Mouse (Mus musculus) yolk sac, embryonic 10.5 days (tissue): ENCODE measurements around the gene Fbxw5.
"Not testable (repeated sequence)": the region's sequence is repeated elsewhere in the genome, so short reads cannot be mapped to it uniquely, and the experiment has no call there.

Experiments
- DNase-seq: peaks from one replicate; pipeline ENCODE4 v3.0.0-alpha.2; 2017; ENCODE audit warnings: low spot score

Gene Fbxw5

GRCm38 (mm10) chr2:25509912-25510311 is 9.4 kb downstream of the Fbxw5 start:
- DNase-seq: no peak

GRCm38 (mm10) chr2:25526510-25527302 is 26.2 kb downstream of the Fbxw5 start:
- no peak for DNase-seq

GRCm38 (mm10) chr2:25533707-25534106 is 33.2 kb downstream of the Fbxw5 start:
- DNase-seq: no peak

DNA sequence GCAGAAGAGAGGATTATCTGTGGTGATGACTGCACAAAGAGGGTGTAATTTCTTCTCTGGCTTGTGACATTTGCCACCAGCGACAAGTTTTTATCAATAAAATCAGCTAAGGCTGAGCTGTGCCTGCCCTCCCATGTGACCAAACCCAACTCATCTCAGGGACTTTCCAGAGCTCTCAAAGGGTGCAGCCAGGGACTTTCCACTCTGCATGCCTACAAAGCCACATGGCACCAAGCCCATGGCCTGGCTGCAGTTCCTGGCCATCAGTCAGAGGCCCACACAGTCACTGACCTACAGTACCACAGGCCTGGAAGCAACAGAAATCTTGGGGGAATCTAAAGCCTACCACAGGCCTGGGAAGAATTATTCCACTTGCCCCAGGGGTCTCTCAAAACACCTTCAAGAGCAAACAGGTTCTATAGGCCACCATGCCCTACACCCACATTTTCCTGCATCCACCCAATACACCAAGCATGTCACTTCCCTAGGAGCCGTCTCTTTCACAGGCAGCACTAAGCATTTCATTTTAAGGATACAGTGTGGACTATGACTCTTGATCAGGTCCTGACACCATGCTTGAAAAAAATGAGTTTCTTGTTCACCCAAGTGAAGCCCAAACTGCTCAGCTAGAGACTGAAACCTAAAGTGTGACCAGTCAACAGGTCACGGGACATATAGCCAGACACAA is 33.8 kb downstream of the Fbxw5 start:
- no peak for DNase-seq

DNA sequence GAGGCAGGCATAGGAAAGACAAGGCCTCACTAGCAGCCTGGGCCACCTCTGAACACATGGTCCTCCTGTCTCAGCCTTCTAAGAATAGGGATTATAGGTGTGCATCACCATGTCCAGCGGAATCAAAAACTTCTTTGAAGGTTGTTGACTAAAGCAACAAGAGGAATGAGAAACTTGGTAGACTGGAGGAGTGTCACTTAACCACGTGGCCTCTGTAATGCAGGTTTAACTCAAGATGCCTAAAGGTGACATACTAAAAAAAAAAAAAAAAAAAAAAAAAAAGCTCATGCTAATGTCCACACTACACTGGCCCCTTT is 34.3 kb downstream of the Fbxw5 start:
- DNase-seq: no peak

GRCm38 (mm10) chr2:25536531-25536930 is 36.0 kb downstream of the Fbxw5 start:
- DNase-seq: no peak

DNA sequence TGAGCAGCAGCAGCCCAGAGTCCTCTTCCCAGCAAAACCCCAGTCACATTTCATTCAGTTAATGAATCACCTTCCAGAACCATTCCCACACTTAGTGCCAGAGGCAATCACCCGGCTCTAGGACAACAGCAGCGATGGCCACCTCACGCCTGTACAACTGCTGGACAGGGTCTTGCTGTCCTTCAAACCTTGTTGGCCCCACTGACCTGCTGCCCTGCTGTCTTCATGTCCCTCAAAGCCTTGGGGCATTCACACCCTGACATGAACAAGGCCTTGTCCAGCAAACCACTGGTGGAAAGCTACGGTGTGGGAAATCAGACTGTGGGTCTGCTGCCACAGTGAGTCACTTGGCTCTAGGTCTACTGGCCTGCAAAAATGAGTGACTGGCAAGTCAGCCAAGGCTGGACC is 40.0 kb downstream of the Fbxw5 start:
- no peak for DNase-seq

DNA sequence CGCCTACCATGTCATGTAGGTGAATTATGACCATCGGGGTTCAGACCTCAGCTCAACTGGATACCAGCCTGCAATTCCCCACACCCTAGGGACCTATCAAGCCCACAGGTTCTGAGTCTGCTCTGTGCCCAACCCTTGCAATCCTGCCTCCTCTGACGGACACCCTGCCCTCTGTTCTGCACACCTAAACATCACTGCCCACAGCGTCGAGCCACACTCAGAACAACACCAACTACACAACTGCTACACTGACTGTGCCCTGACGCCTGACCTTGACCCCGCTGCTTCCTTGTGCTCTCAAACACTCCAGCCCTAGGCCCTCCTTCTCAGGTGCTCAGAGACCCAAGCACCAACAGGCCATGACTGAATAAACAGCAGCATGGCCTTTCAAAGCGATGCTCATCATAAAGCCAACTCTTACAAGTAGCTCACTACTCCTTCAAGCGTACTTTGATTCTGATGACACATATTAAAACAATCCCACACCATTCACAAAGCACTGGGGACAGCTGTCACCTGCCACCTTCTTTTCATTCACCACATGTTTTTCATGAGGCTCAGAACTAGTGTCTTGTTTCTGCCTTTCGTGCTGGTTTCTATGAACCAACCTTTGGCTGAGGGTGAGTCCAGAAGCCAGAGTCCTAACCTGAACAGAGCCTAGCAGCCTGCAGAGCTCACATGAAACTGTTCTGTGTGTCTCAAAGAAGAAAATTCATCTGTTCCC is 41.3 kb downstream of the Fbxw5 start:
- no peak for DNase-seq

DNA sequence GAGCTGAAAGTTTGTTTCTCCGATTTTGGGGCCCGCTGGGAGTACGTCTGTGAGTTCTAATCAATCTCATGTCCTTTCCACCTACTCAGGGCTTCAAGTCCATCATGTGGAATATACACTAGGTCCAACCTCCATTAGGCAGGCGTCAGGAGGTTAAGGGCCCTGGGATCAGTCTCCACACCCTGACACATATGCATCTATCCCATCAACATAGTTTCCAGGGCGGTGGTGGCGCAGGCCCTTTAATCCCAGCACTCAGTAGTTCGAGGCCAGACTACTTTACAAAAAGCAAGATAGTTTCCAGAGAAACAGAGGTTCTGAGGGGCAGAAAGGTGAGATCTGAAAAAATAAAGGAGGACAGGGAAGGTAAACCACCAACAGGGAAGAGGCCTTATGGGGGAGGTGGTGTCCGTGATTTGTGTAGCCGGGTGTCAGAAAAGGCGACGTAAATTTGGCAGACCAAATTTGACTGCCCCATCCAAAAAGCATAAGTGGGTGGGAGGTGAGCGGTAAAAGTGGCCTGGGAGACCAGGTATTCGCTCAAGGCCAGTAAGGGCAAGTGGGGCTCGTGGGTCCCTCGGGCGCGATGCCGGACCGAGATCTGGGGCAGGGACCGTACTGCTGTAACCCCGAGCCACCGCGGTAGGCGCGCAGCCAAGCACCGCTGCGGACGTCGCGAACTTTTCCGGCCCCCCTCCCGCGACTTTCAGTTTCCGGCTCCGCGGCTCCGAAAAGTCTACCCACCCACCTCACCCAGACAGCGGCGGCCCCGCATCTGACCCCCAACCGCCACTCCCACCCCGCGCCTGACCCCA is 45.7 kb downstream of the Fbxw5 start:
- DNase-seq: no peak

GRCm38 (mm10) chr2:25546811-25547491 is 46.4 kb downstream of the Fbxw5 start, which contains the start of gene Traf2:
TSS of gene Traf2 (minus strand) at chr2:25546940.
- DNase-seq: peak; percentile 99

DNA sequence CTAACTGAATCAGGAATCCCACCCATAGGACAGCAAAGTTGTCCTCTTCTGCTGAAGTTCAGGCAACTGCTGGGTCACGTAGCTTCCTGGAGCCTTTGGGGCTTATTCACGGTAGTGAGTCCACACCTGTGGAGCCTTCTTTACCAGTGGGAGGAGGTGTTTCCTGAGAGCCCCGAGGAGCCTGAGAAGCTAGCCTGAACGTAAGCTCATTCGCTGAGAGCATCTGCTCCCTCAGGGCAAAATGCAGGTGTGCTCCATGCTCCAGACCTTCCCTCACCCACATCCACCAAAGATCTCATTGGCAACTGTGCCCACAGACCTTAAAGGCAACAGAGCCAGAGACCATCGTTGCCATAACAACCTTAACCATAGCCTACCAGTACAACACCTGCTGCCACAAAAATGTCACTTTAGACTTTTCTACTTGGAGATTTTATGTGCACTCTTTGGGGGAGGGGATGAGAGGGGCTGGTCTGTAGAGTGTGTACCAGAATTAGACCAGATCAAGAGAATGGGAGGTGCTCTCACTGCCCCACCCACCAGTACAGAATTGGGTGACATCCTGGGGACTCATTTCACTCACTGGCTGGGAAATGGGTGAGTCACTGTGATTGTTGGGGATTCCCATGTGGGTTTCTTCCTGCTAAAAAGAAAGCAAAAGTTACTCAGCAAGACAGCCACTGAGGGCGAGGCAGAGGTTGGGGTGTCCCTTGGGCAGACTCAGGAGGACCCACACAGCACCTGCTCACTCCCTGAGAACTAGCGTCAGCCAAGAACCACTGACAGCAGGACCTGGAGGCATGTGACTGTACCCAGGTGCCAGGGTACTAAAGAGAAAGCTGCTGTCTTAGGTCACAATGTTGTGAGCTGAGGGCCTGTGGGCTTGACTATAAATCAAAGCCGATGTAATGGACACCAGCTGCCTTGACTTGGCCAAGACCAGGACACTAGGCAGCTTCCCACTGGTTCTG is 48.8 kb downstream of the Fbxw5 start:
- DNase-seq: no peak

GRCm38 (mm10) chr2:25551186-25551585 is 50.6 kb downstream of the Fbxw5 start:
- no peak for DNase-seq

- DNase-seq: not testable (repeated sequence)
Observed at GRCm38 (mm10) chr2:25553171-25553786, 52.7 kb downstream of the Fbxw5 start.
